Mouse (Mus musculus) hindbrain, embryonic 12.5 days (tissue): Measurements from ENCODE around the gene Cer1. TPM values are rescaled to one million over a fixed set of nuclear protein-coding genes. Genes with fewer than 3 reads are reported as not detected.

Source experiments
- ATAC-seq: fragments of 200-750 bp; cut with Nextera tagmentation; 2 replicates; pipeline ENCODE4 v1.8.0; 2017; ENCODE audit warnings: moderate TSS enrichment; ENCODE audit not compliant: low FRiP score
- H3K27ac ChIP-seq: fragments of 300-500 bp; sonication (generic); 2 replicates; pipeline ENCODE4 v1.5.1; 2016; ENCODE audit warnings: mild to moderate bottlenecking
- H3K27me3 ChIP-seq: fragments of 300-500 bp; sonication (generic); 2 replicates; pipeline ENCODE4 v1.6.1; 2016; ENCODE audit warnings: mild to moderate bottlenecking
- H3K36me3 ChIP-seq: fragments of 300-500 bp; sonication (generic); 2 replicates; pipeline ENCODE4 v1.6.1; 2016; ENCODE audit warnings: mild to moderate bottlenecking
- H3K4me1 ChIP-seq: fragments of 300-500 bp; sonication (generic); 2 replicates; pipeline ENCODE4 v1.6.1; 2016
- H3K4me2 ChIP-seq: fragments of 300-500 bp; sonication (generic); replicated peaks from 2 replicates; pipeline ENCODE4 v1.6.1; 2016; ENCODE audit warnings: mild to moderate bottlenecking
- H3K4me3 ChIP-seq: fragments of 300-500 bp; sonication (generic); 2 replicates; pipeline ENCODE4 v1.5.1; 2016; ENCODE audit warnings: mild to moderate bottlenecking
- H3K9ac ChIP-seq: fragments of 300-500 bp; sonication (generic); 2 replicates; pipeline ENCODE4 v1.6.1; 2016; ENCODE audit warnings: mild to moderate bottlenecking, moderate library complexity
- H3K9me3 ChIP-seq: fragments of 300-500 bp; sonication (generic); replicated peaks from 2 replicates; pipeline ENCODE4 v1.6.1; 2016; ENCODE audit warnings: mild to moderate bottlenecking
- WGBS: fragments of 180-500 bp; shearing (Covaris S2); methylation state at CpG from one replicate; pipeline ENCODE4 v1.1.7; 2016; 5-methylcytosine and 5-hydroxymethylcytosine counted together
- polyA plus RNA-seq: library from polyadenylated mRNA; unstranded; fragments of >200 nt; fragmentation: Nextera tagmentation; extraction: Ambion mirVana; gene quantifications from 2 replicates; pipeline ENCODE4 v1.2.1, GENCODE M21; 2016

Gene Cer1
- polyA plus RNA-seq, 1 experiment from 2014 or later = not detected

DNA sequence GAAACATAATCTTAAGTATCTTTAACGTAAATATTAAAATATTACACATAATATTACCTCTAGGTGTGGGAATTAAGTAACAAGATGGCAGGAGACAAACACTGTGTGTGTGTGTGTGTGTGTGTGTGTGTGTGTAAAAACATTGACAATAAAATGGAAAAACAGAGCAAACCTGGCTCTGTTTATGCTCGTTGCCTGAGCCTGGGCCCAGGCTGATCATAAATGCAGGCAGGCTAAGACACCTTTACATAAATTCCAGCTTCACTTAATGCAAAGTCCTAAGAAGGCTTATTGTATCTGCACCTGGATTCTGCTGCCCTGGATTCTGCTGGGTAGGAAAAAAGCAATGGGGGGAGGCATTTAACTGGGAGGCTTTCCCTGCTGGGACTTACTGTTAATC is 6.6 kb upstream of the Cer1 start:
- H3K4me3 ChIP-seq = no peak overlapping the region
- no peak for ATAC-seq
- H3K4me1 ChIP-seq = peaks cover 7% of the 10 kb centered on the region; the same call in 1 of the 2 replicates
- H3K9ac ChIP-seq = no peak overlapping the region
- H3K27ac ChIP-seq = 0 out of 2 replicates have a peak overlapping the region, but pooled peaks have one; percentile 30
- no peak overlapping the region for H3K4me2 ChIP-seq
- no peaks in the 10 kb centered on the region for H3K27me3 ChIP-seq
- WGBS = 83% methylated on average over 2 of the region's 2 CpGs
- H3K36me3 ChIP-seq = no peaks in the 10 kb centered on the region
- no peaks in the 10 kb centered on the region for H3K9me3 ChIP-seq

DNA sequence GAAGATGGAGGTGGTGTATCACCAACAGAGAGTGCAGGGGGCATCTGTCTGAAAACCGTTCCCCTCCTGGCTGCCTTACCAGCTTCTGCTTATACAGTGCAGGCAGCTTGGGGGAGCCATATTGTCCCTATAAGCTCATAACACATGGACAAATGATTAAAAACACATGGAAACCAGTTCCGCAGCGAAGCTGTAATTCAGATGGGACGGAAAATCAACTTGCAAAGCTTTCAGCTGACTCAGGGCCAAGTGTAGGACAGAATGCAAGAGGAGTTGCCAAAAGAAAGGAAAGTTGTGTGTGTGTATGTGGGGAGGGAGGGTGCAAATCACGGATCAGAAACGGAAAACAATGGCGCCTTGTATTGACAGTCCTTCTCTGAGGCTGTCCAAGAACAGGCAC is 6.1 kb upstream of the Cer1 start:
- no peak overlapping the region for H3K4me2 ChIP-seq
- peak overlapping the region; percentile 70 for H3K27ac ChIP-seq
- no peaks in the 10 kb centered on the region for H3K36me3 ChIP-seq
- peaks cover 7% of the 10 kb centered on the region; the same call in 1 of the 2 replicates for H3K4me1 ChIP-seq
- no peak overlapping the region for H3K9ac ChIP-seq
- no peak overlapping the region for H3K4me3 ChIP-seq
- 66% methylated on average over 7 of the region's 7 CpGs for WGBS
- H3K27me3 ChIP-seq = no peaks in the 10 kb centered on the region
- no peak for ATAC-seq
- H3K9me3 ChIP-seq = no peaks in the 10 kb centered on the region

- Histone ChIP-seq H3K4me3 (no peak overlapping the region), H3K4me2 (no peak overlapping the region), H3K9me3 (no peaks in the 10 kb centered on the region), H3K4me1 (peaks cover 7% of the 10 kb centered on the region; the same call in 1 of the 2 replicates), H3K27ac (peak overlapping the region; percentile 70), H3K9ac (no peak overlapping the region), H3K36me3 (no peaks in the 10 kb centered on the region), H3K27me3 (no peaks in the 10 kb centered on the region)
- ATAC-seq = no peak
- WGBS = 74% methylated on average over 4 of the region's 4 CpGs
These were observed 5.6 kb upstream of the Cer1 start for GRCm38 (mm10) chr4:82890585-82890984.

DNA sequence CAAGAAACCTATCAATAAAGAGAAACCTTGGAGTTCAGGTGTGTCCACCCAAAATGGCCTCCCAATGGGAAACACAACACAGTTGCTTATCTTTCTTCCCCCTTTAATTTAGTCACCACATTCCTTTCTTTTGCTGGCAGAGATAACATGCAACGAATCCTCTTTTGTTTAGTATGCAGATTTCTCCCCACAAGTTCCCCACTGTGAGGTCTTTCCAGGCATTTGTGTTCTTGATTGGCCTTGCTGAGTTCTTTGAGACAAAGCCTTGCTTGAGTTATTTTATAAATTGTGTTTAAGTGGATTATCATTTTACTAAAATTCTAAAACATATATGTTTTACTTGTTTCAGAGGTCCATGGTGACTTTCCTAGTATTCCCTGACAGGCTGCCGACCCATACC is 1.2 kb upstream of the Cer1 start:
- H3K4me2 ChIP-seq = no peak overlapping the region
- no peaks in the 10 kb centered on the region for H3K36me3 ChIP-seq
- H3K4me1 ChIP-seq = peaks cover 10% of the 10 kb centered on the region
- no peak for ATAC-seq
- no peak overlapping the region for H3K27ac ChIP-seq
- no peak overlapping the region for H3K9ac ChIP-seq
- WGBS = 48% methylated on average over 2 of the region's 2 CpGs
- no peaks in the 10 kb centered on the region for H3K27me3 ChIP-seq
- no peaks in the 10 kb centered on the region for H3K9me3 ChIP-seq
- H3K4me3 ChIP-seq = no peak overlapping the region

DNA sequence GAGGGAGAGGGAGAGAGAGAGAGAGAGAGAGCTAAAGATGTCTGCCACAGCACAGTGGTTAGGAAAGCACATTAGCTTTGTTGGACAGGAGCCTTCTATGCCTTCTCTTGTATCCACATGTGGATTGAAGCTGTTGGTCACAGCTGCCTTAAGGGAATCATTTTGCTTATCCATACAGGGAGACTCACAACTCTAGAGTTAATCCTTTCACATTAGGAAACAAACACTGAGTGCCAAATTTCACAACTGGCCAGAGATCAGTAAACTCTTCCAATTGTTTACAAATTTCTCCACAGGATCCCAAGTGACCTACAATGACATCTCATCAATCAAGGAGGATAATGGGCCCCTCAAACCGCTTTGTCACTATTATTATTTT is 576 bp upstream of the Cer1 start:
- 30% methylated on average over 1 of the region's 1 CpGs for WGBS
- Histone ChIP-seq H3K4me2 (no peak overlapping the region), H3K4me1 (peaks cover 7% of the 10 kb centered on the region; the same call in 1 of the 2 replicates), H3K4me3 (no peak overlapping the region), H3K27ac (no peak overlapping the region), H3K36me3 (no peaks in the 10 kb centered on the region), H3K9ac (no peak overlapping the region), H3K27me3 (no peaks in the 10 kb centered on the region), H3K9me3 (no peaks in the 10 kb centered on the region)
- ATAC-seq = no peak

DNA sequence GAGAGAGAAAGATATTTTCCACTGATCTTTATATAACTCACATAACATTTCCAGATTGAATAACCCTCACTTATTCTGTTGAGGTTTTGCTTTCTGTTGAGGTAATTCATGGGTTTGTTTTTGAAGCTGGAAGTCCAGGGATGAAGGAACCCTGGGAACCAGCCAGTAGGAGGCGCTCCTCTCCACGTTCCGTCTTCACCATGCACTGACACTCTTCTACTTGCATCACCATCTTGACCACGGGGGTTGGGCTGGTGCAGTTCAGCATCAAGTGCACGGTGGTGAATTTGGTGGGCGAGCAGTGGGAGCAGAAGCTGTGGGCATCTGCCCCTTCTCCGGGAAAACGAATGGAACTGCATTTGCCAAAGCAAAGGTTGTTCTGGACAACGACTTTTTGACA is 2.4 kb downstream of the Cer1 start:
- ATAC-seq = no peak
- Histone ChIP-seq H3K4me2 (no peak overlapping the region), H3K9ac (no peak overlapping the region), H3K9me3 (no peaks in the 10 kb centered on the region), H3K4me1 (peaks cover 7% of the 10 kb centered on the region; the same call in 1 of the 2 replicates), H3K4me3 (no peak overlapping the region), H3K36me3 (no peaks in the 10 kb centered on the region), H3K27me3 (no peaks in the 10 kb centered on the region), H3K27ac (no peak overlapping the region)
- 88% methylated on average over 9 of the region's 9 CpGs for WGBS

GRCm38 (mm10) chr4:82881366-82881765 is 3.6 kb downstream of the Cer1 start:
- H3K27ac ChIP-seq = no peak overlapping the region
- no peak overlapping the region for H3K4me2 ChIP-seq
- peaks cover 7% of the 10 kb centered on the region; the same call in 1 of the 2 replicates for H3K4me1 ChIP-seq
- no peaks in the 10 kb centered on the region for H3K36me3 ChIP-seq
- H3K4me3 ChIP-seq = no peak overlapping the region
- no peak for ATAC-seq
- no peaks in the 10 kb centered on the region for H3K27me3 ChIP-seq
- H3K9ac ChIP-seq = no peak overlapping the region
- WGBS = 72% methylated on average over 3 of the region's 3 CpGs
- H3K9me3 ChIP-seq = no peaks in the 10 kb centered on the region

- ATAC-seq = no peak
- H3K27ac ChIP-seq = no peak overlapping the region
- 92% methylated on average over 2 of the region's 2 CpGs for WGBS
These were observed 4.7 kb downstream of the Cer1 start for GRCm38 (mm10) chr4:82880243-82880642.

GRCm38 (mm10) chr4:82879152-82879551 is 5.8 kb downstream of the Cer1 start:
- ATAC-seq = no peak

More at GRCm38 (mm10) chr4:82880243-82880642, 4.7 kb downstream of the Cer1 start:
- no peaks in the 10 kb centered on the region for H3K27me3 ChIP-seq
- H3K9me3 ChIP-seq = no peaks in the 10 kb centered on the region
- no peak overlapping the region for H3K4me3 ChIP-seq
- no peak overlapping the region for H3K9ac ChIP-seq
- H3K4me2 ChIP-seq = no peak overlapping the region
- H3K4me1 ChIP-seq = peaks cover 7% of the 10 kb centered on the region; the same call in 1 of the 2 replicates
- no peaks in the 10 kb centered on the region for H3K36me3 ChIP-seq

GRCm38 (mm10) chr4:82876656-82877055 is 8.3 kb downstream of the Cer1 start:
- H3K27ac ChIP-seq = no peak overlapping the region
- H3K4me3 ChIP-seq = no peak overlapping the region
- no peaks in the 10 kb centered on the region for H3K9me3 ChIP-seq
- H3K9ac ChIP-seq = no peak overlapping the region
- no peaks in the 10 kb centered on the region for H3K36me3 ChIP-seq
- H3K4me1 ChIP-seq = 0 out of 2 replicates have a peak, but pooled peaks cover 2% of the 10 kb centered on the region
- no peaks in the 10 kb centered on the region for H3K27me3 ChIP-seq
- 83% methylated on average over 2 of the region's 2 CpGs for WGBS
- no peak overlapping the region for H3K4me2 ChIP-seq
- no peak for ATAC-seq

More at GRCm38 (mm10) chr4:82879152-82879551, 5.8 kb downstream of the Cer1 start:
- no peaks in the 10 kb centered on the region for H3K27me3 ChIP-seq
- no peaks in the 10 kb centered on the region for H3K36me3 ChIP-seq
- no peaks in the 10 kb centered on the region for H3K9me3 ChIP-seq
- H3K9ac ChIP-seq = no peak overlapping the region
- H3K4me2 ChIP-seq = no peak overlapping the region
- WGBS = 89% methylated on average over 6 of the region's 6 CpGs
- no peaks in the 10 kb centered on the region for H3K4me1 ChIP-seq
- H3K27ac ChIP-seq = no peak overlapping the region
- H3K4me3 ChIP-seq = no peak overlapping the region

DNA sequence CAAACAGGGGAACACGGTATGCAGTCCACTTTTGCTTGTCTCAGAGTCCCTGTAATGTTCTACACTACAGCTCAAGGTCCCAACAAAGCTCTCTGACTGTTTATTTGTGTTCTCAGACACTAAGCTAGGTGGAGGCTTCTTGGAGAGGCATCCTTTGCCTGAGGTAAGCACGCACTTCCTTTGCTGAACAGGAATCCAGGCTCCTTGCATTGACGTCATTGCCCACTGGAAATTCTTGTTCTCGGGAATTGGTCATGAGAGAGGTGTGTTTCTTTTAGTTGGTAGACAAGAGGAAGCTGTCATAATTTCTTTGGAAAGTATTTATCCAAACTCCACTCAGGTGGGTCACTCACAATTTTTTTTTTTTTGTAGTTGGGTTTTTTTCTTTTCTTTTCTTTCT is 9.4 kb downstream of the Cer1 start:
- no peak overlapping the region for H3K4me3 ChIP-seq
- no peaks in the 10 kb centered on the region for H3K27me3 ChIP-seq
- no peak overlapping the region for H3K4me2 ChIP-seq
- no peak for ATAC-seq
- no peak overlapping the region for H3K9ac ChIP-seq
- no peaks in the 10 kb centered on the region for H3K36me3 ChIP-seq
- 75% methylated on average over 4 of the region's 4 CpGs for WGBS
- no peaks in the 10 kb centered on the region for H3K9me3 ChIP-seq
- H3K4me1 ChIP-seq = 0 out of 2 replicates have a peak, but pooled peaks cover 2% of the 10 kb centered on the region
- H3K27ac ChIP-seq = no peak overlapping the region

DNA sequence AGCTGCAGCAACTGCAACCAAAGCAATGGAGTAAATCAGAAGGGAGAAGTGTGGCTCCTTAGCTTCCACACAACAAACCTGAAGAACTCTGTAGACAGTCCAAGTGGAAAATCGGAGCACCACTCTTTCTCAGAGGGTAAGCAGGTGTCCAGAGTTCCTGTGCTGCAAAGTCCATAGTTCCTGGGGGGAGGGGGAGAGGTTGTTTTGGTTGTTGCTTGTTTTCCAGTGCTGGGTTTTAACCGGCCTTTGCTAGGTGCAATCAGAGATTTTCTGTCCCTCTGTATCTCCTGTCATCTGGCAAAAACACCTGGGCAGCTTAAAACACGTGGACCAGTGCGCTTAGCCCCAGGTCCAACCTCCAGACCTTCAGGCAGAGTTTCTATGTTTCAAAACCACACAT is 10.2 kb downstream of the Cer1 start:
- WGBS = 68% methylated on average over 4 of the region's 4 CpGs
- H3K9me3 ChIP-seq = no peaks in the 10 kb centered on the region
- H3K4me2 ChIP-seq = no peak overlapping the region
- no peak overlapping the region for H3K9ac ChIP-seq
- no peak overlapping the region for H3K4me3 ChIP-seq
- H3K36me3 ChIP-seq = no peaks in the 10 kb centered on the region
- 0 out of 2 replicates have a peak, but pooled peaks cover 2% of the 10 kb centered on the region for H3K4me1 ChIP-seq
- H3K27me3 ChIP-seq = no peaks in the 10 kb centered on the region
- H3K27ac ChIP-seq = no peak overlapping the region
- ATAC-seq = no peak

DNA sequence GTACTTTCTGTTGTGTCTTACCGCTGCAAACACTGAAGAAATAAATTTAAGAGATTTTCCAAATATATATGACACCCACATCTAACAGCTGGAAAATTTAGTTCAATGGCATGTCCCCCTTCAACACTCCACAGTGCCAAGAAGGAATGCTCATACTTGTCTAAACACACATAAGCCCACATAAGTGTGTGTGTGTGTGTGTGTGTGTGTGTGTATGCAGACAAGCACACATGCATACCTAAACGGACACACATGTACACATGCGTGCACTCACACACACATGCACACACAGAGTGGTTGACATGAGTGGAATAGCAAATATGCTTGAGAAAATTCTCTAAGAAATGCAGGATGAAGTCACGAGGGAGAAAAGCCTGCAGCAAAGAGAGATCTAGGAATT is 12.4 kb downstream of the Cer1 start:
- 75% methylated on average over 4 of the region's 4 CpGs for WGBS
- no peak overlapping the region for H3K9ac ChIP-seq
- ATAC-seq = no peak
- H3K4me1 ChIP-seq = 0 out of 2 replicates have a peak, but pooled peaks cover 2% of the 10 kb centered on the region
- H3K27me3 ChIP-seq = no peaks in the 10 kb centered on the region
- H3K36me3 ChIP-seq = no peaks in the 10 kb centered on the region
- no peaks in the 10 kb centered on the region for H3K9me3 ChIP-seq
- no peak overlapping the region for H3K27ac ChIP-seq
- H3K4me2 ChIP-seq = no peak overlapping the region
- no peak overlapping the region for H3K4me3 ChIP-seq
